Mouse (Mus musculus): ENCODE results near the gene Ifna4.

- TF ChIP-seq CTCF (IDR thresholded peaks at IDR 0.05) (no peak), POLR2A (IDR thresholded peaks at IDR 0.05; ENCODE audit: insufficient read depth, low read depth, low read length) (no peak)
Observed at GRCm38 (mm10) chr4:88865011-88865569, 23.4 kb downstream of the Ifna4 start.

Measured in heart, adult 2 months (tissue).